Mouse (Mus musculus) megakaryocyte, adult 5-6 weeks (primary cell): Measurements from ENCODE around the gene Zfp458. TPM values are rescaled to one million over a fixed set of nuclear protein-coding genes. Genes with fewer than 3 reads are reported as not detected.

Source experiments
- ATAC-seq: 2 replicates; pipeline ENCODE4 v1.8.0; 2016; ENCODE audit warnings: mild to moderate bottlenecking, inconsistent platforms; ENCODE audit not compliant: poor library complexity, severe bottlenecking
- total RNA-seq, 2 experiments: library from RNA; stranded (forward) in 1 of 2; stranded (reverse) in 1 of 2; fragments of 153-499, 151-499 nt in 1 of 2; fragments of 221-1000, 200-1000 nt in 1 of 2; gene quantifications; 2 replicates each; pipeline versions ENCODE4 v1.2.3 to v1.2.4; 2015 to 2017

The Zfp458 gene
- 4.7 and 5.6 TPM in 2 replicates for total RNA-seq (2015)
- total RNA-seq (2017): 2.9 and 4.3 TPM in 2 replicates

DNA sequence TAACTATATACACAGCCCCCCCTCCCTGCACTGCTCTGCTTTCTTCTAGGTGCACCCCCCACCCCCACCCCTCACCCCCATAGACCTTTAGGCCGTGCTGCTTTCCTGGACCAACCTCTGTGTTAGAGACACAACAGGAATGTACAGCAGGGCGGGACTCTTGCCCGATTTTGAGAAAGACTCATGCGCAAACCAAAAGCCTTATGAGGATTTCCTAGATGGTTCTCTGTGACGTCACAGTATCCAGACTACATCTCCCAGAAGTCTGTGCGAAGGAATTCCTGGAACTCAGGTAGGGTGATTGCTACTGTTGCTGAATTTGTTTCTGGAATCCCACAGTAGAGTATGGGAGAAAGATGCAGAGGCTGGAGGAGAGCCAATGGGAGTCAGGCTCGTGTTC lies at the start of gene Zfp458:
TSS of gene Zfp458 (minus strand) at position 153 of the 400 bp plus-strand sequence.
- ATAC-seq: no peak

DNA sequence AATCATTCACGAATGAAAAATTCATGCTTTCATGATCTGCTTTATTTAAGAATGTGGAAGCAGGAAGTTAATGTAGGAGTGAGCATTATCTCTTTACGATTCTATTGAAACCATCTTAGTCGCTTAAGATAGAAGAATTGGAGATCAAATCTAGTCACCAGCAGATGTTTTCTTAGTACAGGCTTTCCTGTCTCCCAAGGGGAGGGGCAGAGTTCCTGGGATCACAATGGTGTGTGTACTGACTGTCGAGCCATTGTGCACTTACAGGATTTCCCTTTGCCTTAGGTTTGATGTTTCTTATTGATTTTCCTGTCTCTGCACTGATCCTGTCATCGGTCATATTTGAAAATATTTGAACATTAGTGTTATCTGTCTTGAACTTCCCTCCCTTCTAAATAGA lies 28.5 kb upstream of the Zfp458 start:
- peak; percentile 15 for ATAC-seq

DNA sequence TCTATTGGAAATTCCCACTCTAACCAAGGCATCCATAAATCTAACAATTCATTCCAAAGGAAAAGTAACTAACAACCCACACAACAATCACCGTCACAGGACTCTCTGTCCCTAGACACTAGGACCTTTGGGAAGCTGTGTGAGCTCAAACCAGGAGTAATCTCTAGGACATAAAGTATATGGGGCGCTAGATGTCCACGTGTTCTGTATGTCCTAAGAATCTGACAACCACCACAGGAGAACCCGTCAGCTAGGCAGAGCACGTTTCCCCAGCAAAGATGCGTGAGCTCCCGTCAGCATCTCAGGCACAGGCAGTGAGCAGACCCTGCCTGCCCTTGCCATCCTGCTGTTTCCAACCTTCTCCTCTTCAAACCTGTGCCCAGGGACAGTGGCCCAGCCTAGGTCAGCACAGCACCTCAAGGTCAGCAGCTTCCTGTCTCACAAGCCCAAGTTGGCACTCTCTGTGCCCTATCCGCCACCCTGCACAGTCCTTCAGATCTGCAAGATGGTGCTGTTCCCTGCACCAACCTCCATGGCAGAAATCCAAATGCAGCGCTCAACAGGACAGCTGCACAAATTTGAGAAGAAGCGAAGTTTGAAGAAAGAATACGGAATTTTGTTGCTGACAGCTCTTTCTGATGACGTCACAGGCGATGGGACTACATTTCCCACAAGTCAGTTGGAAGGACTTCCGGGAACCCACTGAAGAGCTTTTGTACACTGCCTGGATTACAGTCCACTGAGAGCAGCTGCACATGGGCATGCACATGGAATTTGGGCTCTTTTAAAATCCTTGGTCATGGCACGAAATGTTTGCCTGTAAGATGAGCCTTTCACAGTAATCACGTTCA lies 27.8 kb upstream of the Zfp458 start, which contains the start of gene Zfp457:
TSS of gene Zfp457 (minus strand) at position 664 of the 851 bp plus-strand sequence.
- peak; percentile 95 for ATAC-seq

DNA sequence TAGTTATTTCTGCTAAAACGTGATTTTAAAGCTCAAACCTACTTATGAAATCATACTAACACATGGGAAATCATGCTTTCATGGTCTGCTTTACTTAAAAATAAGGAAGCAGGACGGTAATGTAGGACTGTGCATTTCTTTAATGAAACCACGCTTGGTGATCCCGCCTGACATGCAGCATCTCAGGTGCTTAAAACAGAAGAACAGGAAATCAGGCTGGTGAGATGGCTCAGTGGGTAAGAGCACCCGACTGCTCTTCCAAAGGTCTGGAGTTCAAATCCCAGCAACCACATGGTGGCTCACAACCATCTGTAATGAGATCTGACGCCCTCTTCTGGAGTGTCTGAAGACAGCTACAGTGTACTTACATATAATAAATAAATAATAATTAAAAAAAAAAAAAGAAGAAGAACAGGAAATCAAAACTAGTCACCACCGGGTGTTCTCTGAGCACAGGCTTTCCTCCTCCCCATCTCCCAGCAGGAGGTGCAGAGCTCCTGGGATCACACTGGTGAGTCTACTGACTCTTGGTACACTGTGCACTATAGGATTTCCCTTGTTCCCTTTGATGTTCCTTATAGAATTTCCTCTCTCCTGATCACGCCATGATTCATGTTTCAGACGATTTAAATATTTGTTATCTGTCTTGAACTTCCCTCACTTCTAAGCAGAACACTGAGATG lies 8.7 kb downstream of the Zfp458 start:
- peak; percentile 26 for ATAC-seq

DNA sequence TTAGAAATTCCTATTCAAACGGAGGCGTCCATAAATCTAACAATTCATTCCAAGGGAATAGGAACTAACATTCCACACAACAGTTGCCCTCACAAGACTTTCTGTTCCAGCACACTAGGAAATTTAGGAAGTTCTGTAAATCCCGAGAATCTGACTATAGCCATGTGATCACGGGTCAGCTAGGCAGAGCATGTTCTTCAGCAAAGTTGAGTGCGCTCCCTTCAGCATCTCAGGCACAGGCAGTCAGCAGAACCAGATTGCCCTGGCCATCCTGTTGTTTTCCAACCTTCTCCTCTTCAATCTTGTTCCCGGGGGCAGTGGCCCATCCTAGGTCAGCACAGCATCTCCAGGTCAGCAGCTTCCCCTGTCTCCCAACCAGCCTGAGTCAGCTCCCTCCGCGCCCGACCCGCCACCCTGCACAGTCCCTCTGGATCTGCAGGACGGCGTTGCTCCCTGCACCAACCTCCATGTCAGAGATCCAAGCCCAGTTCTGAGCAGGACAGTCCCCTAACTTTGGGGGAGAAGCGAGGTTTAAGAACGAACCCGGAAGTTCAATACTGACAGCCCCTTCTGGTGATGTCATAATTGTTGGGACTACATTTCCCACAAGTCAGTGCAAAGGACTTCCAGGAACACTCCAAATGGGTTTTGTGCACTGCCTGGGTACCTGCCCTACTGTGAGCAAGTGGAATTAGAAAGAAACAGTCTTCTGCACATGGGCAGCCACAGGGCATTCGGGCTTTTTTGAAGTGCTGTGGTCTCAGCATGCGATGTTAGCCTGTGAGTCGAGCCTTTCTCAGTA lies 9.5 kb downstream of the Zfp458 start:
- peak; percentile 99 for ATAC-seq

DNA sequence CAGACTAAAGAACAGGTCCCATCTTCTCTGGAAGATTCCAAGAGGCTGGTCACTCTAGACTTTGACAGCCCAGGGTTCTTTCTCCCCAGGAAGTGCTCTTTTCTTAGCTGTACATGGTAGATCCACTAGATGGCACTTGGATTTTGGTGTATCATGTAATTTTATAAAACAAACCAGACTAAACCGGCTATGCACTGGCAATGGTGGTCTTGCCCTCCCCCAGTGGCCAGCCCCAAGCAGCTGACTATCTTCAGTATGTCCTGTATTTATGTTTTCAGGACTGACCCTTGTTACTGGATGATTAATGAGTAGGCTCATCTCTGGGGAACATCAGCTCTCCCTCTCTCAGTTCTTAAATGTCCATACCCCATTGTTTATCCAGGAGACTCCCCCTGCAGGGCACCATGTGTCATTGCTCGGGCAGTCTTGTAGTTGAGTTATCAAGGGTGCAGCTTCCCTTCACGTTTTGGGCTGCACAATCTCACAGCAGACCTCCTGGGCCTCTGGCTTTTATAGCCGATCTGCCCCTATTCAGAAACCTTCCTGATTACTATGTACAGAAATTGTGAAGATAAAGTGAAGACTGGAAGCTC lies 64.2 kb downstream of the Zfp458 start:
- peak; percentile 67 for ATAC-seq

Other genes starting within 250 kb of the Zfp458 start
- 4.2 and 6.2 TPM in 2 replicates for gene Zfp712, start 217.3 kb downstream of the Zfp458 start, total RNA-seq (2015)
- 4.3 and 5.5 TPM in 2 replicates for gene Zfp712, start 217.3 kb downstream of the Zfp458 start, total RNA-seq (2017)
- gene Zfp708, start 180.5 kb downstream of the Zfp458 start, total RNA-seq (2015): 1.4 and 2.5 TPM in 2 replicates
- 0.95 and 1.4 TPM in 2 replicates for gene Zfp708, start 180.5 kb downstream of the Zfp458 start, total RNA-seq (2017)
- gene Gm28557, start 169.9 kb downstream of the Zfp458 start, total RNA-seq (2015): 0.62 and 2.7 TPM in 2 replicates
- gene Gm28557, start 169.9 kb downstream of the Zfp458 start, total RNA-seq (2017): 3.4 and 4.3 TPM in 2 replicates
- gene Rslcan18, start 162.2 kb downstream of the Zfp458 start, total RNA-seq (2015): 0.78 and 0.85 TPM in 2 replicates
- 0.22 TPM in 1 of 2 replicates, not detected in the other for gene Rslcan18, start 162.2 kb downstream of the Zfp458 start, total RNA-seq (2017)
- 2.1 and 2.9 TPM in 2 replicates for gene Zfp759, start 156.8 kb downstream of the Zfp458 start, total RNA-seq (2015)
- gene Zfp759, start 156.8 kb downstream of the Zfp458 start, total RNA-seq (2017): 3.1 and 4.2 TPM in 2 replicates
- 6.5 and 7.5 TPM in 2 replicates for gene Rsl1, start 105.3 kb downstream of the Zfp458 start, total RNA-seq (2015)
- gene Rsl1, start 105.3 kb downstream of the Zfp458 start, total RNA-seq (2017): 5.0 and 5.4 TPM in 2 replicates
- 2.7 and 3.6 TPM in 2 replicates for gene Zfp455, start 84.0 kb downstream of the Zfp458 start, total RNA-seq (2015)
- gene Zfp455, start 84.0 kb downstream of the Zfp458 start, total RNA-seq (2017): 1.7 and 2.4 TPM in 2 replicates
- gene Zfp457, start 28.0 kb upstream of the Zfp458 start, total RNA-seq (2015): 0.60 TPM in 1 of 2 replicates, not detected in the other
- gene Zfp457, start 28.0 kb upstream of the Zfp458 start, total RNA-seq (2017): 0.65 TPM in 1 of 2 replicates, not detected in the other
- 10.9 and 11.7 TPM in 2 replicates for gene Zfp595, start 54.1 kb upstream of the Zfp458 start, total RNA-seq (2015)
- 8.4 and 8.7 TPM in 2 replicates for gene Zfp595, start 54.1 kb upstream of the Zfp458 start, total RNA-seq (2017)
- gene Gm28044, start 82.1 kb upstream of the Zfp458 start, total RNA-seq (2015): 4.0 and 7.5 TPM in 2 replicates
- 17.5 and 18.9 TPM in 2 replicates for gene Gm28044, start 82.1 kb upstream of the Zfp458 start, total RNA-seq (2017)
- 14.0 and 14.4 TPM in 2 replicates for gene Zfp953, start 82.1 kb upstream of the Zfp458 start, total RNA-seq (2015)
- gene Zfp953, start 82.1 kb upstream of the Zfp458 start, total RNA-seq (2017): 11.3 and 12.1 TPM in 2 replicates
- gene Gm28041, start 97.3 kb upstream of the Zfp458 start, total RNA-seq (2015): 1.6 TPM in 1 of 2 replicates, not detected in the other
- 3.6 and 4.6 TPM in 2 replicates for gene Gm28041, start 97.3 kb upstream of the Zfp458 start, total RNA-seq (2017)
- 4.5 and 6.4 TPM in 2 replicates for gene Zfp456, start 97.3 kb upstream of the Zfp458 start, total RNA-seq (2015)
- 4.0 and 4.5 TPM in 2 replicates for gene Zfp456, start 97.3 kb upstream of the Zfp458 start, total RNA-seq (2017)
- 18.0 and 18.4 TPM in 2 replicates for gene Zfp429, start 121.4 kb upstream of the Zfp458 start, total RNA-seq (2015)
- gene Zfp429, start 121.4 kb upstream of the Zfp458 start, total RNA-seq (2017): 13.0 and 14.7 TPM in 2 replicates
- 0.30 and 1.5 TPM in 2 replicates for gene Zfp459, start 143.0 kb upstream of the Zfp458 start, total RNA-seq (2015)
- gene Zfp459, start 143.0 kb upstream of the Zfp458 start, total RNA-seq (2017): 0.11 and 1.1 TPM in 2 replicates
- gene Zfp874a, start 173.2 kb upstream of the Zfp458 start, total RNA-seq (2015): 4.1 and 6.9 TPM in 2 replicates
- gene Zfp874a, start 173.2 kb upstream of the Zfp458 start, total RNA-seq (2017): 8.6 and 9.2 TPM in 2 replicates
- 8.5 and 12.3 TPM in 2 replicates for gene Zfp874b, start 205.8 kb upstream of the Zfp458 start, total RNA-seq (2015)
- gene Zfp874b, start 205.8 kb upstream of the Zfp458 start, total RNA-seq (2017): 7.5 and 9.0 TPM in 2 replicates
- 6.5 and 8.7 TPM in 2 replicates for gene Zfp58, start 222.1 kb upstream of the Zfp458 start, total RNA-seq (2015)
- gene Zfp58, start 222.1 kb upstream of the Zfp458 start, total RNA-seq (2017): 7.2 and 11.0 TPM in 2 replicates
- 3.0 TPM in 1 of 2 replicates, not detected in the other for gene Gm26965, start 247.7 kb upstream of the Zfp458 start, total RNA-seq (2015)
- gene Gm26965, start 247.7 kb upstream of the Zfp458 start, total RNA-seq (2017): not detected in 2 replicates
- 26.3 and 38.3 TPM in 2 replicates for gene Zfp87, start 247.7 kb upstream of the Zfp458 start, total RNA-seq (2015)
- 21.2 and 23.2 TPM in 2 replicates for gene Zfp87, start 247.7 kb upstream of the Zfp458 start, total RNA-seq (2017)